Mouse (Mus musculus) natural killer cell, adult 2 months (primary cell): ENCODE results near the gene Cpt1a.

Experiments used
- DNase-seq, 2 experiments: peaks; one replicate each; pipeline ENCODE4 v3.0.0; 2022; ENCODE audit warnings: low spot score in 2 of 2

Gene Cpt1a

GRCm38 (mm10) chr19:3365089-3365488 is 43.0 kb downstream of the Cpt1a start:
- DNase-seq: no peak

GRCm38 (mm10) chr19:3368276-3368675 is 46.1 kb downstream of the Cpt1a start:
- no peak for DNase-seq

GRCm38 (mm10) chr19:3373380-3373779 is 51.2 kb downstream of the Cpt1a start:
- no peak for DNase-seq

- no peak for DNase-seq
Observed at GRCm38 (mm10) chr19:3374028-3374427, 51.9 kb downstream of the Cpt1a start.

GRCm38 (mm10) chr19:3375945-3376495 is 53.9 kb downstream of the Cpt1a start:
- DNase-seq: no peak

GRCm38 (mm10) chr19:3376966-3377715 is 55.0 kb downstream of the Cpt1a start:
- no peak for DNase-seq

- DNase-seq: no peak
Observed at GRCm38 (mm10) chr19:3378614-3379013, 56.5 kb downstream of the Cpt1a start.

- no peak for DNase-seq
Observed at GRCm38 (mm10) chr19:3388061-3388460, 65.9 kb downstream of the Cpt1a start.

- DNase-seq: peak; percentile 95 to 96
Observed at GRCm38 (mm10) chr19:3388629-3389057, 66.5 kb downstream of the Cpt1a start, which contains the start of gene Tesmin. Tesmin (plus strand) TSS chr19:3388857.

- DNase-seq: peak; percentile 75 to 87
Observed at GRCm38 (mm10) chr19:3389089-3389488, 67.0 kb downstream of the Cpt1a start.

- DNase-seq: no peak
Observed at GRCm38 (mm10) chr19:3392384-3392783, 70.2 kb downstream of the Cpt1a start.

GRCm38 (mm10) chr19:3394216-3394615 is 72.1 kb downstream of the Cpt1a start:
- no peak for DNase-seq

- DNase-seq: no peak
Observed at GRCm38 (mm10) chr19:3400057-3400456, 77.9 kb downstream of the Cpt1a start.

- DNase-seq: no peak
Observed at GRCm38 (mm10) chr19:3401504-3401903, 79.4 kb downstream of the Cpt1a start.

- DNase-seq: no peak
Observed at GRCm38 (mm10) chr19:3401943-3402342, 79.8 kb downstream of the Cpt1a start.

- no peak for DNase-seq
Observed at GRCm38 (mm10) chr19:3402390-3402789, 80.3 kb downstream of the Cpt1a start.

GRCm38 (mm10) chr19:3404030-3404429 is 81.9 kb downstream of the Cpt1a start:
- DNase-seq: no peak

- DNase-seq: no peak
Observed at GRCm38 (mm10) chr19:3405531-3406281, 83.6 kb downstream of the Cpt1a start.

GRCm38 (mm10) chr19:3414268-3414733 is 92.2 kb downstream of the Cpt1a start, which contains the start of gene Gal:
Gal (minus strand) TSS chr19:3414544.
- no peak for DNase-seq

- DNase-seq: no peak
Observed at GRCm38 (mm10) chr19:3419251-3419650, 97.1 kb downstream of the Cpt1a start.

GRCm38 (mm10) chr19:3422488-3422887 is 100.4 kb downstream of the Cpt1a start:
- no peak for DNase-seq

- DNase-seq: no peak
Observed at GRCm38 (mm10) chr19:3422981-3423380, 100.8 kb downstream of the Cpt1a start.
